Mouse (Mus musculus) lung, postnatal 0 days (tissue): ENCODE measurements at regions not wholly inside any gene's neighbourhood (a gene's known extent, or its start where the extent isn't known, plus 50 kb on each side); places are given as distances from the start of the nearest gene placed in this dataset.

Experiments used
- CTCF ChIP-seq: IDR thresholded peaks from 2 replicates; pipeline ENCODE4 v1.5.1; 2016; ENCODE audit warnings: antibody characterized with exemption, mild to moderate bottlenecking
- EP300 ChIP-seq: IDR thresholded peaks from 2 replicates; pipeline ENCODE4 v1.6.1; 2016; ENCODE audit warnings: antibody characterized with exemption, mild to moderate bottlenecking, control low read depth

DNA sequence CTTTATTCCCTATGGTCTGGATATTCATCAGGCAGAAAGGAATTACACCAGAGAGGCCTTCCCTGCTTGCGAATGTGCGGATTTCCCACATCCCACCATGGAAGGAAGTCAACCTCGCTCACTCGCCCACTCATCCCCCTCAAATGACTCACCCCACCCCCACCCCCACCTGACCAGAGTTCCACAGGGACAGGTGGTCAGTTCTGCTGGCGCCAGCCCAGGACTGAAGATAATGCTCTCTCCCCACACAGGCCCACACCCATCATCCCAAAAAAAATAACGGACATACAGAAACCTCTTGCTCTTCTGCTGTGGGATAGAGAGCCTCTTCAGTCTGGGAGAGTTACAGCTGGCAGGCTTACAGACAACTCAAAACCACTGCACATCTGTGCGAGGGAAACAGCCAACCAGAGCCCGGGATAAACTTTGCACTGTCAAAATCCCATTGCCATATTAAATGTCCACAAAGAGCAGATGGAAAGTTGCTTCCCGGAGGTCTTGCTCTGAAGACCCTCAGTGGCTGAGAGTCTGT, 128.0 kb downstream of the Lrrc30 start:
- no peak for TF ChIP-seq CTCF
- TF ChIP-seq EP300, result no peak
